Mouse (Mus musculus) lung, postnatal 0 days (tissue): Measurements from ENCODE around the gene Mfsd14a.

Source experiments
- CTCF ChIP-seq: IDR thresholded peaks from 2 replicates; pipeline ENCODE4 v1.5.1; 2016; ENCODE audit warnings: antibody characterized with exemption, mild to moderate bottlenecking
- EP300 ChIP-seq: IDR thresholded peaks from 2 replicates; pipeline ENCODE4 v1.6.1; 2016; ENCODE audit warnings: antibody characterized with exemption, mild to moderate bottlenecking, control low read depth

GRCm38 (mm10) chr3:116582201-116582600 is 80.3 kb downstream of the Mfsd14a start:
- TF ChIP-seq CTCF: no peak
- TF ChIP-seq EP300: no peak
